Mouse (Mus musculus): ENCODE results near the gene Trim67. TPM values are rescaled to one million over a fixed set of nuclear protein-coding genes. Genes with fewer than 3 reads are reported as not detected.

Trim67 gene
- polyA plus RNA-seq, 1 experiment from 2014 or later: 0.64 TPM

DNA sequence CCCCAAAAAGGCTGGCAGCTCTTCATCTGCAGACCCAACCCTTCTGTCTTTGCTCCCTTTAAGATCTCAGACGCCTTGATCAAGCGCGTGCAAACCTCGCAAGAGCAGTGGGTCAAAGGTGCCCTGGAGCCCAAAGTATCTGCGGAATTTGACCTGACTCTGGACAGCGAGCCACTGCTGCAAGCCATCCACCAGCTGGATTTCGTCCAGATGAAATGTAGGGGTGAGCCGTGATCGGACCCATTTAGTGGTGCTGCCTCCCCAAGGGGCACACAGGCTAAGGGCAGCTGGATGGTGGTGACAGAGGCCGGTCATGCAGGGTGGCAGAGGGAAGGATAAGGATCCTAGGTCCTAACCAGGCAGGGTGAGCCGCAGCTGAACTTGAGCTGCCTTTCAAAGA, 27.2 kb downstream of the Trim67 start:
- Histone ChIP-seq H3K9me3 (no peaks in the 10 kb centered on the region), H3K27ac (no peak overlapping the region), H3K4me3 (replicated peaks) (no peak overlapping the region), H3K36me3 (no peaks in the 10 kb centered on the region), H3K4me1 (replicated peaks) (no peaks in the 10 kb centered on the region), H3K27me3 (replicated peaks) (no peaks in the 10 kb centered on the region), H3K4me2 (replicated peaks) (no peak overlapping the region), H3K9ac (no peak overlapping the region)
- ATAC-seq: no peak
- 32% methylated on average over 11 of the region's 11 CpGs for WGBS

DNA sequence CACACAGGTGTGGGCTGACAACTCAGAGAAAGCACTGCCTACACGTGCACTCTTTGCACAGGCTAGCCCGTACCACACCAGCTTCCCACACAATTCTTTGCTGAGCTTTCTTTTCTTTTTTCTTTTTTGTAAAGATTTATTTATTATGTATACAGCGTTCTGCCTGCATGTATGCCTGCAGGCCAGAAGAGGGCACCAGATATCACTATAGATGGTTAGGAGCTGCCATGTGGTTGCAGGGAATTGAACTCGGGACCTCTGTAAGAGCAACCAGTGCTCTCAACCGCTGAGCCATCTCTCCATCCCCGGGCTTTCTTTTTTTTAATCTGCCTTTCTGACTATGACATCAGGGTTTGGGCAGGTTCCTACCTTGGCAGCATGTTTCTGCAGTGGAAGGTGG, 30.6 kb downstream of the Trim67 start:
- ATAC-seq: no peak
- no peaks in the 10 kb centered on the region for H3K9me3 ChIP-seq
- H3K4me3 ChIP-seq (replicated peaks): no peak overlapping the region
- no peaks in the 10 kb centered on the region for H3K36me3 ChIP-seq
- no peak overlapping the region for H3K27ac ChIP-seq
- no peaks in the 10 kb centered on the region for H3K4me1 ChIP-seq (replicated peaks)
- no peaks in the 10 kb centered on the region for H3K27me3 ChIP-seq (replicated peaks)
- 83% methylated on average over 6 of the region's 6 CpGs for WGBS
- H3K9ac ChIP-seq: no peak overlapping the region
- H3K4me2 ChIP-seq (replicated peaks): no peak overlapping the region

DNA sequence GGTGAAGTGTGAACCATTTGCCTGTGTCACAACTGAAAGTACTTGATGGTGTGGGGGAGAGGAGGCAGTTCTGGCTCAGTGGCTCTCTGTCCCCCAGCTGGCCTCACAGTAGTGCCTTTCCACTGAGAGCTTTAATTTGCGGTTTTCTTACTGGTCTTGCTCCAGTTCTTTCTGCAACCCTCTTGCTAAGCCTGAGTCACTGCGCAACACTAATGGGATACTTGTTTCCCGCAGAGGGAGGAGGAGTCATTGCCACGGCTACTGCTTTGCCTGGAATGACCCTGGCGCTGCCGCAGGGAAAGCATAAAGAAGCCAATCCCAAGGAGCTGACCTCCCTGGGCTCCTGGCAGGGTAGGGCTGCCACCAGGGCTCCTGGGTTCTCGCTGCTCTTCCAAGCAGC, 33.8 kb downstream of the Trim67 start:
- H3K4me2 ChIP-seq (replicated peaks): no peak overlapping the region
- H3K27ac ChIP-seq: no peak overlapping the region
- H3K27me3 ChIP-seq (replicated peaks): no peaks in the 10 kb centered on the region
- 35% methylated on average over 7 of the region's 7 CpGs for WGBS
- no peak for ATAC-seq
- no peaks in the 10 kb centered on the region for H3K4me1 ChIP-seq (replicated peaks)
- no peaks in the 10 kb centered on the region for H3K9me3 ChIP-seq
- no peaks in the 10 kb centered on the region for H3K36me3 ChIP-seq
- no peak overlapping the region for H3K9ac ChIP-seq
- H3K4me3 ChIP-seq (replicated peaks): no peak overlapping the region

DNA sequence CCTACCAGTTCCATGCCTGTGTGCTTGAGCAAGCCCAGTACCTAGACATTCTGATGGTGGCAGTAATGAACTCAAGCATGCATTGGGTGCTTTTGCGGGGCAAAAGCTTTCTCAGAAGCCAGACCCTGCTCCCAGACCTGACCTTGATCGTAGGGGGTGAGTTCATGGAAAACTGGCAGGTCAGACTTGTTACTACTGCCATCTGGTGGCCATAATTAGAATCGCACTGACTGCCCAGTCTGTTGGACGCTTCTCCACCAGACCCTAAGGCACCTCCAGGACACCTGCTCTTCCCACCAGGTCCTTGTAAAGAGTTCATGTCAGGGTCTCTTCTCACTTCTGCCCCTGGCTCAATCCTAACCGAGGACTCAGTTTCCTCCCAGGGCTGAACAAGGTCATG, 34.5 kb downstream of the Trim67 start:
- no peaks in the 10 kb centered on the region for H3K36me3 ChIP-seq
- H3K27ac ChIP-seq: no peak overlapping the region
- no peak overlapping the region for H3K4me3 ChIP-seq (replicated peaks)
- no peaks in the 10 kb centered on the region for H3K9me3 ChIP-seq
- ATAC-seq: peak; percentile 31; the same call in 1 of the 2 replicates
- H3K27me3 ChIP-seq (replicated peaks): no peaks in the 10 kb centered on the region
- no peak overlapping the region for H3K9ac ChIP-seq
- H3K4me1 ChIP-seq (replicated peaks): no peaks in the 10 kb centered on the region
- no peak overlapping the region for H3K4me2 ChIP-seq (replicated peaks)
- under 1% methylated on average over 5 of the region's 5 CpGs for WGBS

DNA sequence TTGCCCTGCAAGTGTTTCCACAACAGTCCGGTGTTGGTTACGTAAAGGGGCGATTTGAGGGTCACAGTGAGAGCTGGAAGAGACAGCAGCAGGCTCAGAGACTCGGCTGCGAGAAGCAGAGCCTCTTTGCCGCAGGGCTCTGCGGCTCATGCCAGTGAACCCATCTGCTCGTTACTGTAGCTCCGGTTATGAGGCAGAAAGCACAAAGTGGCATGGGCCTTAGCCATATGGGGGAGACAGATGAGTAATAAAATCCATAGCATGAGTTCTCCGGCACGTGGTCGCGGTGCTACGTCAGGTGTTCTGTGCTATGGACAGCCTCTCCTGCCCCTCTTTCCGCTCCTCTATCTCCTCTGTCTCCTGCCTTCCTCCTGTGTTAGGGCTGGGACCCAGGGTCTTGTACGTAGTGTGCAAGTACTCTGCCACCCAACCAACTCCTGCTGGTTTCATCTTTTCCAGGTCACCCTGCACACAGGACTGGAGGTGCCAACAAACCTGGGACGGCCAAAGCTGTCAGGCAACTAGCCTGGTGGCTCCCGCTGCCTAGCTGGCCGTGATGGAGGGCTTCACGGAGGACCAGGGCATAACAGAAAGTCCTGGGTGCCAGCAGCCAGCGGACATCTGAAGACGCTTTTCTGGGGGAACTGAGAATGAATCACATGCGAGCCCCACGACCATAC, 35.8 kb downstream of the Trim67 start:
- no peak overlapping the region for H3K4me3 ChIP-seq (replicated peaks)
- no peaks in the 10 kb centered on the region for H3K9me3 ChIP-seq
- H3K9ac ChIP-seq: no peak overlapping the region
- H3K4me1 ChIP-seq (replicated peaks): no peaks in the 10 kb centered on the region
- 83% methylated on average over 24 of the region's 24 CpGs for WGBS
- no peak overlapping the region for H3K4me2 ChIP-seq (replicated peaks)
- H3K36me3 ChIP-seq: no peaks in the 10 kb centered on the region
- no peak for ATAC-seq
- no peaks in the 10 kb centered on the region for H3K27me3 ChIP-seq (replicated peaks)
- H3K27ac ChIP-seq: no peak overlapping the region

DNA sequence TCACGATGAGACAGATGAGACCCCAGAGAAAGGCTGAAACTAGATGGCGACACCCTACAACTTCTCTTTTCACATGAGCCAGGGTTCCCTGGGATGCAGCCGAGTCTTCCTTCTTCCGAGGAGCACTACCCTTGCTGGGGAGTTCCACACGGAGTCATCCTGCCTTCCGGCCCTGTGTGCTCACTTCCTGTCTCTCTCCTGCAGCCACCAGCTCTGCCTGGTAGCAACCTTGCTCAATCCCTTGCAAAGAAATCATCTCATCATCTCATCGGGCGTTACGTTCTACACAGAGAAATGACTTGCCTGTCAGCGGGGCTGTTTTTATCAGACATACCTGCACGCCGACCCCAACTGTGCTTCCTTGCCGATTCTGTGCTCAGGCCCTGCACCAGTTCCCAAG, 37.2 kb downstream of the Trim67 start:
- H3K4me1 ChIP-seq (replicated peaks): no peaks in the 10 kb centered on the region
- H3K27ac ChIP-seq: no peak overlapping the region
- no peak overlapping the region for H3K4me2 ChIP-seq (replicated peaks)
- H3K9me3 ChIP-seq: no peaks in the 10 kb centered on the region
- H3K4me3 ChIP-seq (replicated peaks): no peak overlapping the region
- H3K9ac ChIP-seq: no peak overlapping the region
- no peaks in the 10 kb centered on the region for H3K36me3 ChIP-seq
- 71% methylated on average over 13 of the region's 13 CpGs for WGBS
- no peaks in the 10 kb centered on the region for H3K27me3 ChIP-seq (replicated peaks)
- no peak for ATAC-seq

DNA sequence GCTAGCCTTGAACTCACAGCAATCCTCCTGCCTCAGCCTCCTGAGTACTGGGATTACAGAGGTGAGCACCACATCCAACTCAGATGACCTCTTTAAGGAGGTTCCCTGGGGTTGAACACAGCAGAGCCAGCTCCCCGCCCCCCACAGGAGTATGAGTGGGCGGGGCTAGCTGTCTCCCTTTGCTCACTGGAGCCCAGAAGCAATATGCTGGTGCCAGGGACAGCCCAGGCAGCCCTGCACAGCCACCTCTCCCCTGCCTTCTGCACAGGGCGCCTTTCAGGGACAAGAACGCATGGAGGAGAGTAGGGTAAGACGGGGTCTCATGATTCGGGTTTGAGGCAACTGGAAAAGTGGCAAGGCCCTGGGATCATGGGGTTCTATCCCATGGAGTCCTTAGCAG, 38.6 kb downstream of the Trim67 start:
- no peaks in the 10 kb centered on the region for H3K9me3 ChIP-seq
- WGBS: 75% methylated on average over 6 of the region's 6 CpGs
- H3K4me3 ChIP-seq (replicated peaks): no peak overlapping the region
- no peak overlapping the region for H3K4me2 ChIP-seq (replicated peaks)
- H3K9ac ChIP-seq: no peak overlapping the region
- H3K36me3 ChIP-seq: no peaks in the 10 kb centered on the region
- H3K4me1 ChIP-seq (replicated peaks): no peaks in the 10 kb centered on the region
- H3K27ac ChIP-seq: no peak overlapping the region
- H3K27me3 ChIP-seq (replicated peaks): no peaks in the 10 kb centered on the region
- ATAC-seq: no peak

DNA sequence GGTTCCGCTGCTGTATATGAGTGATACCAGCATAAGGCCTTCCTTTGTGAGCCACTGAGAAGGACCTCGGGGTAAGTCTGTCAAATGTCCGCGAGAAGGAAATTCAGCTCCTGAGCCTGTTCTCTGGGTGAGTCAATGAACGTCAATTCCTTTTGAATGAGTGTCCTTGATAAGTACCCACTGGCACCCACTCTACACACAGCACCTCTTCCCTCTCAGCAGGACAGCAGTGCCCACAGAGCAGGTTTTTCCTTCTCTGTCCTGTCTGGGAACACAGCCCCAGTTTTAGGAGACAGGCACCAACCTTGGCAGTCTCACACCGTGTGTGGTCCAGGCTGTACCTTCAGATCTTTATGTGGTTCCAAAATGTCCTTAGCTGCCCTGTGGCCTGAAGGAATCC, 39.0 kb downstream of the Trim67 start:
- Histone ChIP-seq H3K9ac (no peak overlapping the region), H3K27me3 (replicated peaks) (no peaks in the 10 kb centered on the region), H3K4me3 (replicated peaks) (no peak overlapping the region), H3K36me3 (no peaks in the 10 kb centered on the region), H3K9me3 (no peaks in the 10 kb centered on the region), H3K4me2 (replicated peaks) (no peak overlapping the region), H3K27ac (no peak overlapping the region), H3K4me1 (replicated peaks) (no peaks in the 10 kb centered on the region)
- 83% methylated on average over 6 of the region's 6 CpGs for WGBS
- ATAC-seq: no peak

DNA sequence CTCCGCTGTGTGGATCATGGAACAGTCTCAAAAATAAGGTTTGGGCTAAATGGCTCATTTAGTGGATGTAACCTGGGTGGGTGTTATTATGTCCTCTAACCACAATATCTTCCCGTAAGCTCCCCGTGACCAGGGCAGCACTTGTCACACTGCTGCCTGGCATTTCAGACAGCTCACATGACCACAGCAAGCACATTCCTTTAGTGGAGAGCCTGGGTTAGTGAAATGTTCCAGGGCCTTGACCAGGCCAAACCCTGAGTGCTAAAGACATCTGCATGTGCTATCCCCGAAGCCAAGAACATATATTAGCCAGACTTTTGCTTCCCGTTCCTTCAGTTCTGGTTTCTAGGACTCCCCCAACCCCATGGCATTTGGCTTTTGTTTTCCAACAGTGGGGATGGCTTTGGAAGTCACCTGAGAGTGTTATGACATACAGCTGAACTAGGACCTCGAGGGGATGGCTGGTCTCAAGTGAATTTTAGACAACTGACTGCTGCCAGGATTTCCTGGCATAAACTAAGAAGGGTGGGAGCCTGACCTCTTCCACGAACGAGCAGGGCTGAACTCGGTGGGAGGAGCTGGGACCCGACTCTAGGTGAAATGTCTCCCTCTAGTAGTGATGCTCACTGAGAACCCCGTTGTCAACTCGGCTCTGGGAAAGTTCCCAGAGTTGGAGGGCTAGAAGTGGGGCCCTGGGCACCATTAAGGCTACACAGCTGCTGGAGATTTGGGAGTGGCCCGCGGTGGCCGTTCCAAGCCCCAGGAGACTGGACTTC, 40.7 kb downstream of the Trim67 start:
- Histone ChIP-seq H3K36me3 (peaks cover 1% of the 10 kb centered on the region; the same call in 1 of the 2 replicates), H3K4me1 (replicated peaks) (no peaks in the 10 kb centered on the region), H3K9me3 (no peaks in the 10 kb centered on the region), H3K27ac (no peak overlapping the region), H3K9ac (no peak overlapping the region), H3K4me3 (replicated peaks) (no peak overlapping the region), H3K27me3 (replicated peaks) (no peaks in the 10 kb centered on the region), H3K4me2 (replicated peaks) (peak overlapping the region; percentile 52)
- 29% methylated on average over 15 of the region's 15 CpGs for WGBS
- no peak for ATAC-seq

DNA sequence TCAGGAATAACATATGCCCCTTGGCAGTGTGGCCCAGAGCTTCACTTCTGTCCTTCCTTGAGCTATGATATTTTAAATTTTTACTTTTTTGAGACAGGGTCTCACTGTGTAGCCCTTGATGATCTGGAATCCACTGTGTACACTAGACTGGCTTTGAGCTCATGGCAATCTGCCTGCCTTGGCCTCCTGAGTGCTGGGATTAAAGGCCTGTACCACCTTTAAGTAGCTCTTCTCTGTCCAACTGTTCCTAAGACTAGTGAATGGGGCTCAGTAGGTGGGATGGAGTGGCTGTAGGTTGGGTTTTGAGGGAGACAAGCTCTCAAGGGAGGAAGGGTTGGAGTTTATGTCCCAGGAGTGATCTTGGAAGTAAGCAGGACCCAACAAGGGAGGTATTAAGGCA, 43.0 kb downstream of the Trim67 start:
- Histone ChIP-seq H3K9ac (no peak overlapping the region), H3K27me3 (replicated peaks) (no peaks in the 10 kb centered on the region), H3K4me1 (replicated peaks) (no peaks in the 10 kb centered on the region), H3K4me2 (replicated peaks) (no peak overlapping the region), H3K9me3 (no peaks in the 10 kb centered on the region), H3K36me3 (peaks cover 20% of the 10 kb centered on the region), H3K27ac (no peak overlapping the region), H3K4me3 (replicated peaks) (no peak overlapping the region)
- no peak for ATAC-seq

DNA sequence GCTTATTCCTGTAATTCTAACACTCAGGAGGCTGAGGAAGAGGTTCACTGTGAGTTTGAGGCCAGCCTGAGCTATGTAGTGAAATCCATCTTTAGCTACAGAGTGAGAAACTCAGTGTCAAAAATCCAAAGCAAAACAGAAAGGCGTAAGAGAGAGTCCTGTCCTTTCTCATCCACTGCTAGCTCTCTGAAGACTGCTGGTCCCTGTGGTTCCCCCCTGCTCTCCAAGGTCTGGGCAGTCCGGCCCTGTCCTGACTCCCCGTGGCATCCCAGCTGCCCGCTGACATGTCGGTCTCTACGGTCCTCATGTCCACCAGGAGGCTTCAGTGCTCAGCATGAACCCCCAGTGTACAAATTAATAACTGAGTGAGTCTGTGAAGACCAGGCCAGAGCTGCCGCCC, 43.4 kb downstream of the Trim67 start:
- Histone ChIP-seq H3K27me3 (replicated peaks) (no peaks in the 10 kb centered on the region), H3K27ac (no peak overlapping the region), H3K36me3 (peaks cover 24% of the 10 kb centered on the region), H3K4me3 (replicated peaks) (no peak overlapping the region), H3K9me3 (no peaks in the 10 kb centered on the region), H3K4me2 (replicated peaks) (no peak overlapping the region), H3K4me1 (replicated peaks) (no peaks in the 10 kb centered on the region), H3K9ac (no peak overlapping the region)
- ATAC-seq: no peak
- WGBS: 86% methylated on average over 7 of the region's 7 CpGs

DNA sequence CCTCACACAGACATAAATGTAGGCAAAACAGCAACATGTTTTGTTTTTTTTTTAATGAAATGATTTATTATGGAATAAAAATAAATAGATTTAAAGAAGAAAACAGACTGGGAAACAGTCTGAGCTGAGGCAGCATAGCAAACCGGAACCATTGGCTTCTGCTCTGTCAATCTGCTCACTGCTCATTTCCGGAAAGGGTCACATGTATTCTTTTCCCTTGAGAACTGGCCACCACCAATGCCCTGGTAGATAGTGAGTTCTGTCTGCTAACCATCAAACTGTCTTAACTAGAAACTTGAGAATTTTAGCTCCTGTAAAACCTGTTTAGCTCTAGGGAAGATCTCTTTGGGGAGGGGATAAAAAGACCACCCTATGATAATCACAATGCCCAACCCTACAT, 44.0 kb downstream of the Trim67 start:
- H3K9me3 ChIP-seq: no peaks in the 10 kb centered on the region
- no peak overlapping the region for H3K27ac ChIP-seq
- WGBS: 87% methylated on average over 2 of the region's 2 CpGs
- no peak overlapping the region for H3K4me2 ChIP-seq (replicated peaks)
- no peaks in the 10 kb centered on the region for H3K27me3 ChIP-seq (replicated peaks)
- H3K9ac ChIP-seq: no peak overlapping the region
- ATAC-seq: no peak
- no peaks in the 10 kb centered on the region for H3K4me1 ChIP-seq (replicated peaks)
- no peak overlapping the region for H3K4me3 ChIP-seq (replicated peaks)
- H3K36me3 ChIP-seq: peaks cover 28% of the 10 kb centered on the region

DNA sequence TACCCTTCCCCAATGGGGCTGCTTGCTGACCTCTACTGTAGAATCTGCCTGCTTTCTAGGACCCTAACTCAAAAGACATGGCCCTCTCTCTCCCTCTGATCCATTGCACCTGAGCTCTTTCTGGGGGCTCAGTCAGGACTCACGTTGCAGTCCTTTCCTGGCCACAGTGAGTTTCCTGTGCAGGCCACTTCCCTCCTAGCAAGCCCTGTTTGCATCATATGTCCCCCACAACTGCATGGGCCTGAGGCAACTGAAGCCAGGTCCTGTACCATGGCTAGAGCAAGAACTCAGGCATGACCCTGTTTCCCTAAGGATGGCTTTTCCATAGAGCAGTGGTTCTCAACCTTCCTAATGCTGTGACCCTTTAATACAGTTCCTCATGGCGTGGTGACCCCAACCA, 45.1 kb downstream of the Trim67 start:
- no peak overlapping the region for H3K4me3 ChIP-seq (replicated peaks)
- no peak overlapping the region for H3K4me2 ChIP-seq (replicated peaks)
- H3K36me3 ChIP-seq: peaks cover 28% of the 10 kb centered on the region
- WGBS: 83% methylated on average over 2 of the region's 2 CpGs
- no peak for ATAC-seq
- no peaks in the 10 kb centered on the region for H3K27me3 ChIP-seq (replicated peaks)
- no peak overlapping the region for H3K27ac ChIP-seq
- no peaks in the 10 kb centered on the region for H3K4me1 ChIP-seq (replicated peaks)
- no peaks in the 10 kb centered on the region for H3K9me3 ChIP-seq
- no peak overlapping the region for H3K9ac ChIP-seq

Measured in intestine, embryonic 15.5 days (tissue).